Mouse (Mus musculus) heart, postnatal 0 days (tissue): ENCODE results near the gene Rasgrp2. TPM values are rescaled to one million over a fixed set of nuclear protein-coding genes. Genes with fewer than 3 reads are reported as not detected.

Experiments used
- ATAC-seq: fragments of 200-750 bp; cut with Nextera tagmentation; 2 replicates; pipeline ENCODE4 v1.8.0; 2017; ENCODE audit warnings: low read depth, moderate number of reproducible peaks, moderate library complexity; ENCODE audit not compliant: insufficient read depth
- DNase-seq: peaks from one replicate; pipeline ENCODE4 v3.0.0-alpha.2; 2016; ENCODE audit warnings: low spot score
- H3K27ac ChIP-seq: fragments of 300-500 bp; sonication (generic); 2 replicates; pipeline ENCODE4 v1.5.1; 2014; ENCODE audit warnings: low read depth, mild to moderate bottlenecking
- H3K27me3 ChIP-seq: fragments of 300-500 bp; sonication (generic); 2 replicates; pipeline ENCODE4 v1.6.1; 2014; ENCODE audit warnings: low read length, mixed read lengths; ENCODE audit not compliant: control insufficient read depth, insufficient read depth
- H3K36me3 ChIP-seq: fragments of 300-500 bp; sonication (generic); replicated peaks from 2 replicates; pipeline ENCODE4 v1.6.1; 2014; ENCODE audit warnings: low read length, mixed read lengths; ENCODE audit not compliant: control insufficient read depth, insufficient read depth
- H3K4me1 ChIP-seq: fragments of 300-500 bp; sonication (generic); 2 replicates; pipeline ENCODE4 v1.6.1; 2014; ENCODE audit warnings: antibody characterized with exemption; ENCODE audit not compliant: control insufficient read depth, insufficient read depth
- H3K4me2 ChIP-seq: fragments of 300-500 bp; sonication (generic); 2 replicates; pipeline ENCODE4 v1.6.1; 2014; ENCODE audit warnings: low read depth, mild to moderate bottlenecking, low read length, moderate library complexity
- H3K4me3 ChIP-seq: fragments of 300-500 bp; sonication (generic); 2 replicates; pipeline ENCODE4 v1.5.1; 2014; ENCODE audit warnings: low read depth, low read length
- H3K9ac ChIP-seq: fragments of 300-500 bp; sonication (generic); replicated peaks from 2 replicates; pipeline ENCODE4 v1.6.1; 2014; ENCODE audit warnings: low read depth, low read length, mixed read lengths
- H3K9me3 ChIP-seq: fragments of 300-500 bp; sonication (generic); replicated peaks from 2 replicates; pipeline ENCODE4 v1.6.1; 2016; ENCODE audit warnings: low read length; ENCODE audit not compliant: control insufficient read depth
- CTCF ChIP-seq: IDR thresholded peaks from 2 replicates; pipeline ENCODE4 v1.5.1; 2016; ENCODE audit warnings: antibody characterized with exemption, control low read depth, low read depth
- EP300 ChIP-seq: IDR thresholded peaks from 2 replicates; pipeline ENCODE4 v1.6.1; 2016; ENCODE audit warnings: antibody characterized with exemption, low read depth
- WGBS: fragments of 180-500 bp; shearing (Covaris S2); extraction: QIAGEN DNeasy Blood & Tissue Kit; methylation state at CpG from one replicate; pipeline ENCODE4 v1.1.7; 2014; 5-methylcytosine and 5-hydroxymethylcytosine counted together
- polyA plus RNA-seq: library from polyadenylated mRNA; unstranded; fragments of >200 nt; fragmentation: Nextera tagmentation; extraction: Ambion mirVana; gene quantifications from 2 replicates; pipeline ENCODE4 v1.2.1, GENCODE M21; 2015
- total RNA-seq: library from RNA; depleted of rRNA; stranded (reverse); fragments of >200 nt; gene quantifications from 2 replicates; pipeline ENCODE4 v1.2.3, GENCODE M21; 2014; ENCODE audit warnings: low replicate concordance

The Rasgrp2 gene
- total and polyA plus RNA-seq, 2 experiments from 2014 or later = 55.5 to 55.6 TPM

- Histone ChIP-seq H3K27me3 (0 out of 2 replicates have a peak, but pooled peaks cover 25% of the 10 kb centered on the region), H3K9ac (no peak overlapping the region), H3K27ac (no peak overlapping the region)
Measured at GRCm38 (mm10) chr19:6452672-6453310, 53.7 kb downstream of the Rasgrp2 start.

GRCm38 (mm10) chr19:6453349-6453748 is 54.2 kb downstream of the Rasgrp2 start:
- no peak overlapping the region for H3K27ac ChIP-seq
- DNase-seq (no peak), ATAC-seq (no peak)
- H3K4me1 ChIP-seq = no peaks in the 10 kb centered on the region
- no peak for TF ChIP-seq CTCF
- no peak for TF ChIP-seq EP300
- no peak overlapping the region for H3K4me2 ChIP-seq
- no peaks in the 10 kb centered on the region for H3K9me3 ChIP-seq
- no peak overlapping the region for H3K4me3 ChIP-seq
- no peak overlapping the region for H3K9ac ChIP-seq
- H3K27me3 ChIP-seq = 0 out of 2 replicates have a peak, but pooled peaks cover 24% of the 10 kb centered on the region
- no peaks in the 10 kb centered on the region for H3K36me3 ChIP-seq
- WGBS = 77% methylated on average over 8 of the region's 8 CpGs

More at GRCm38 (mm10) chr19:6452672-6453310, 53.7 kb downstream of the Rasgrp2 start:
- H3K4me1 ChIP-seq = no peaks in the 10 kb centered on the region
- no peaks in the 10 kb centered on the region for H3K36me3 ChIP-seq
- no peak overlapping the region for H3K4me2 ChIP-seq
- H3K4me3 ChIP-seq = no peak overlapping the region
- DNase-seq = no peak
- no peak for ATAC-seq
- 69% methylated on average over 9 of the region's 9 CpGs for WGBS
- H3K9me3 ChIP-seq = no peaks in the 10 kb centered on the region
- no peak for TF ChIP-seq EP300
- no peak for TF ChIP-seq CTCF

GRCm38 (mm10) chr19:6454041-6454720 is 55.0 kb downstream of the Rasgrp2 start:
- Histone ChIP-seq H3K27me3 (0 out of 2 replicates have a peak, but pooled peaks cover 16% of the 10 kb centered on the region), H3K9ac (no peak overlapping the region), H3K4me3 (no peak overlapping the region), H3K4me1 (no peaks in the 10 kb centered on the region), H3K36me3 (no peaks in the 10 kb centered on the region), H3K27ac (no peak overlapping the region), H3K9me3 (no peaks in the 10 kb centered on the region), H3K4me2 (no peak overlapping the region)
- TF ChIP-seq CTCF = no peak
- 77% methylated on average over 10 of the region's 10 CpGs for WGBS
- DNase-seq (no peak), ATAC-seq (no peak)

GRCm38 (mm10) chr19:6459504-6459903 is 60.4 kb downstream of the Rasgrp2 start:
- Histone ChIP-seq H3K27ac (no peak overlapping the region), H3K4me2 (no peak overlapping the region), H3K4me3 (no peak overlapping the region), H3K9ac (no peak overlapping the region), H3K27me3 (0 out of 2 replicates have a peak, but pooled peaks cover 3% of the 10 kb centered on the region), H3K9me3 (no peaks in the 10 kb centered on the region), H3K4me1 (no peaks in the 10 kb centered on the region), H3K36me3 (no peaks in the 10 kb centered on the region)
- TF ChIP-seq CTCF (no peak), EP300 (no peak)
- ATAC-seq = no peak
- no peak for DNase-seq
- WGBS = 70% methylated on average over 6 of the region's 6 CpGs

DNA sequence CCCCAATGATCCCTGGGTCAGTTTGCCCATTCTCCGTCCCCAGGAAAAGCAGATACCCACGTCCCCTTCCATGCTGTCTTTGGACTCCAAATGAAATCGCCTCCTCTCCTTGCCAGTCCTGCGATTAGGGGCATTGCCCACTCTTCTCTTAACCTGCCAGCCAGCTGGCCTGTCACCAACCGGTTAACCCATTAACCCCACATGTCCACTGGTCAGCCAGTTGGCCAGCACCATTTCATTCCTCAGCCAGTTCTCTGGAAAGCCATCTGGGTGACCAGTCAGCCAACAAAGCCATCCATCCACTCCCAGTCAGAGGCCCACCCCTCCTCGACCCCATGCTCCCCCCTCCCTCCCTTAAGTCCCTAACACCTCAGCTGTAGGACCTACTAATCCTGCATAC is 63.7 kb downstream of the Rasgrp2 start:
- ATAC-seq (no peak), DNase-seq (no peak)
- Histone ChIP-seq H3K4me2 (no peak overlapping the region), H3K4me3 (no peak overlapping the region), H3K9ac (no peak overlapping the region), H3K27ac (no peak overlapping the region), H3K36me3 (no peaks in the 10 kb centered on the region), H3K4me1 (0 out of 2 replicates have a peak, but pooled peaks cover 5% of the 10 kb centered on the region), H3K9me3 (no peaks in the 10 kb centered on the region), H3K27me3 (0 out of 2 replicates have a peak, but pooled peaks cover 3% of the 10 kb centered on the region)
- TF ChIP-seq EP300 = no peak
- TF ChIP-seq CTCF = no peak
- WGBS = 38% methylated on average over 6 of the region's 6 CpGs
